Mouse (Mus musculus) lung, postnatal 0 days (tissue): ENCODE results near the gene Mrrf. TPM values are rescaled to one million over a fixed set of nuclear protein-coding genes. Genes with fewer than 3 reads are reported as not detected.

Experiments used
- ATAC-seq: fragments of 200-750 bp; cut with Nextera tagmentation; 2 replicates; pipeline ENCODE4 v1.8.0; 2017; ENCODE audit warnings: moderate library complexity
- DNase-seq: peaks from one replicate; pipeline ENCODE4 v3.0.0-alpha.2; 2016; ENCODE audit warnings: low spot score
- H3K27ac ChIP-seq: fragments of 300-500 bp; sonication (generic); 2 replicates; pipeline ENCODE4 v1.5.1; 2014; ENCODE audit warnings: antibody characterized with exemption, mild to moderate bottlenecking, low read length, mixed read lengths
- H3K27me3 ChIP-seq: fragments of 300-500 bp; sonication (generic); replicated peaks from 2 replicates; pipeline ENCODE4 v1.6.1; 2014; ENCODE audit warnings: low read length, mixed read lengths; ENCODE audit not compliant: insufficient read depth
- H3K36me3 ChIP-seq: fragments of 300-500 bp; sonication (generic); 2 replicates; pipeline ENCODE4 v1.6.1; 2014; ENCODE audit warnings: low read length, mixed read lengths; ENCODE audit not compliant: insufficient read depth
- H3K4me1 ChIP-seq: fragments of 300-500 bp; sonication (generic); 2 replicates; pipeline ENCODE4 v1.6.1; 2014; ENCODE audit warnings: antibody characterized with exemption, low read depth, low read length, mixed read lengths; ENCODE audit not compliant: insufficient read depth
- H3K4me2 ChIP-seq: fragments of 300-500 bp; sonication (generic); replicated peaks from 2 replicates; pipeline ENCODE4 v1.6.1; 2014; ENCODE audit warnings: low read depth, mild to moderate bottlenecking, low read length, moderate library complexity, mixed read lengths
- H3K4me3 ChIP-seq: fragments of 300-500 bp; sonication (generic); 2 replicates; pipeline ENCODE4 v1.5.1; 2014; ENCODE audit warnings: low read depth, low read length
- H3K9ac ChIP-seq: fragments of 300-500 bp; sonication (generic); replicated peaks from 2 replicates; pipeline ENCODE4 v1.6.1; 2014; ENCODE audit warnings: low read depth, mild to moderate bottlenecking
- H3K9me3 ChIP-seq: fragments of 300-500 bp; sonication (generic); 2 replicates; pipeline ENCODE4 v1.6.1; 2016; ENCODE audit warnings: low read length, mixed read lengths
- CTCF ChIP-seq: IDR thresholded peaks from 2 replicates; pipeline ENCODE4 v1.5.1; 2016; ENCODE audit warnings: antibody characterized with exemption, mild to moderate bottlenecking
- EP300 ChIP-seq: IDR thresholded peaks from 2 replicates; pipeline ENCODE4 v1.6.1; 2016; ENCODE audit warnings: antibody characterized with exemption, mild to moderate bottlenecking, control low read depth
- WGBS: fragments of 180-500 bp; shearing (Covaris S2); extraction: QIAGEN DNeasy Blood & Tissue Kit; methylation state at CpG from one replicate; pipeline ENCODE4 v1.1.7; 2014; 5-methylcytosine and 5-hydroxymethylcytosine counted together
- polyA plus RNA-seq: library from polyadenylated mRNA; unstranded; fragments of >200 nt; fragmentation: Nextera tagmentation; extraction: Ambion mirVana; gene quantifications from 2 replicates; pipeline ENCODE4 v1.2.1, GENCODE M21; 2015

Gene Mrrf
- polyA plus RNA-seq, 1 experiment from 2014 or later, result 24.2 TPM

GRCm38 (mm10) chr2:36211785-36212184, 75.6 kb downstream of the Mrrf start:
- no peak for DNase-seq
- ATAC-seq, result no peak
- H3K27ac ChIP-seq, result no peak overlapping the region

GRCm38 (mm10) chr2:36213108-36213507, 76.9 kb downstream of the Mrrf start:
- Histone ChIP-seq H3K9me3 (no peaks in the 10 kb centered on the region), H3K27ac (no peak overlapping the region), H3K36me3 (no peaks in the 10 kb centered on the region), H3K4me3 (no peak overlapping the region), H3K4me2 (no peak overlapping the region), H3K27me3 (no peaks in the 10 kb centered on the region), H3K9ac (no peak overlapping the region), H3K4me1 (peaks cover 16% of the 10 kb centered on the region; the same call in 1 of the 2 replicates)
- peak; percentile 44; the same call in 1 of the 2 replicates for TF ChIP-seq EP300
- no peak for TF ChIP-seq CTCF
- ATAC-seq (peak; percentile 9; the same call in 1 of the 2 replicates), DNase-seq (peak; percentile 74)
- WGBS, result 29% methylated on average over 7 of the region's 7 CpGs

More at GRCm38 (mm10) chr2:36211785-36212184, 75.6 kb downstream of the Mrrf start:
- Histone ChIP-seq H3K4me1 (peaks cover 12% of the 10 kb centered on the region; the same call in 1 of the 2 replicates), H3K9me3 (no peaks in the 10 kb centered on the region), H3K36me3 (no peaks in the 10 kb centered on the region), H3K9ac (no peak overlapping the region), H3K4me3 (no peak overlapping the region), H3K4me2 (no peak overlapping the region), H3K27me3 (no peaks in the 10 kb centered on the region)
- 51% methylated on average over 7 of the region's 7 CpGs for WGBS
- no peak for TF ChIP-seq EP300
- no peak for TF ChIP-seq CTCF

DNA sequence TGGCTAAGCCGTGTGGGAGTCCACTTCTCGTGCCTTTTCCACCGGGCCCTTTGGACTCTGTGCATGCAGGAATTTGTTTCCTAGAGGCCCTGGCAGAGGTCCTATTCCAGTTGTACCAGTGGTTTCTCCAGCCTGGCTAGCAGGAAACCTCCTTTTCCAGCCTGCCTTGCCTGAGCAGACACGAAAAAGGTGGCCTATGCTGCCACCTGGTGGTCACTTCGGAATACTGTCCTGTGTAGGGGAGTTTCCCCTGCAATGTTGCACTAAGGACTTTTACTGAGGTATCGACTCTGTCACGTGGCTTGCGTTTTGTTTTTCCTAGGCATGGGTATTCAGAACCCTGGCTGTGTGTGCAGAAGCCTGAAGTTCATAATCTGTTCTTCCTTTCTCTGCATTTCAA, 77.8 kb downstream of the Mrrf start:
- peak; percentile 92 for TF ChIP-seq CTCF
- TF ChIP-seq EP300, result no peak
- peaks cover 16% of the 10 kb centered on the region; the same call in 1 of the 2 replicates for H3K4me1 ChIP-seq
- H3K4me3 ChIP-seq, result no peak overlapping the region
- no peaks in the 10 kb centered on the region for H3K36me3 ChIP-seq
- no peak overlapping the region for H3K9ac ChIP-seq
- H3K27me3 ChIP-seq, result no peaks in the 10 kb centered on the region
- H3K9me3 ChIP-seq, result no peaks in the 10 kb centered on the region
- ATAC-seq (peak; percentile 68), DNase-seq (peak; percentile 93)
- peak overlapping the region; percentile 47 for H3K4me2 ChIP-seq
- 1% methylated on average over 8 of the region's 8 CpGs for WGBS
- H3K27ac ChIP-seq, result no peak overlapping the region

GRCm38 (mm10) chr2:36214425-36214824, 78.2 kb downstream of the Mrrf start:
- TF ChIP-seq CTCF (peak; percentile 78), EP300 (peak; percentile 30; the same call in 1 of the 2 replicates)
- Histone ChIP-seq H3K36me3 (no peaks in the 10 kb centered on the region), H3K4me2 (peak overlapping the region; percentile 47), H3K9ac (no peak overlapping the region), H3K4me3 (no peak overlapping the region), H3K4me1 (peaks cover 16% of the 10 kb centered on the region; the same call in 1 of the 2 replicates), H3K27ac (no peak overlapping the region), H3K9me3 (no peaks in the 10 kb centered on the region), H3K27me3 (no peaks in the 10 kb centered on the region)
- ATAC-seq (peak; percentile 30; the same call in 1 of the 2 replicates), DNase-seq (peak; percentile 85)
- WGBS, result 48% methylated on average over 5 of the region's 5 CpGs

- Histone ChIP-seq H3K27ac (no peak overlapping the region), H3K27me3 (no peaks in the 10 kb centered on the region), H3K9me3 (no peaks in the 10 kb centered on the region), H3K9ac (no peak overlapping the region), H3K4me2 (no peak overlapping the region), H3K4me1 (peaks cover 16% of the 10 kb centered on the region; the same call in 1 of the 2 replicates), H3K36me3 (no peaks in the 10 kb centered on the region), H3K4me3 (no peak overlapping the region)
- WGBS, result 89% methylated on average over 5 of the region's 5 CpGs
- no peak for DNase-seq
- ATAC-seq, result no peak
- TF ChIP-seq EP300 (no peak), CTCF (no peak)
Observed at GRCm38 (mm10) chr2:36215203-36215739, 79.1 kb downstream of the Mrrf start.

- Histone ChIP-seq H3K4me3 (no peak overlapping the region), H3K27me3 (no peaks in the 10 kb centered on the region), H3K9me3 (no peaks in the 10 kb centered on the region), H3K27ac (peak overlapping the region; percentile 80), H3K4me1 (peaks cover 16% of the 10 kb centered on the region; the same call in 1 of the 2 replicates), H3K9ac (no peak overlapping the region), H3K4me2 (no peak overlapping the region), H3K36me3 (no peaks in the 10 kb centered on the region)
- no peak for TF ChIP-seq EP300
- TF ChIP-seq CTCF, result no peak
- DNase-seq (peak; percentile 70), ATAC-seq (peak; percentile 43)
Observed at GRCm38 (mm10) chr2:36216546-36216945, 80.4 kb downstream of the Mrrf start.
